Mouse (Mus musculus) intestine, embryonic 14.5 days (tissue): ENCODE measurements at regions not wholly inside any gene's neighbourhood (a gene's known extent, or its start where the extent isn't known, plus 50 kb on each side); places are given as distances from the start of the nearest gene placed in this dataset.

Source experiments
- ATAC-seq: fragments of 200-750 bp; cut with Nextera tagmentation; replicated peaks from 2 replicates; pipeline ENCODE4 v1.8.0; 2017; ENCODE audit warnings: low read depth, moderate number of reproducible peaks, moderate TSS enrichment, moderate library complexity; ENCODE audit not compliant: low FRiP score, low TSS enrichment
- DNase-seq: peaks from one replicate; pipeline ENCODE4 v3.0.0-alpha.2; 2018; ENCODE audit warnings: low spot score
- H3K27ac ChIP-seq: fragments of 300-500 bp; sonication (generic); 2 replicates; pipeline ENCODE4 v1.5.1; 2014; ENCODE audit warnings: low read depth, mild to moderate bottlenecking, control low read depth
- H3K27me3 ChIP-seq: fragments of 300-500 bp; sonication (generic); replicated peaks from 2 replicates; pipeline ENCODE4 v1.6.1; 2014; ENCODE audit warnings: low read length, control low read depth; ENCODE audit not compliant: control insufficient read depth, insufficient read depth
- H3K36me3 ChIP-seq: fragments of 300-500 bp; sonication (generic); 2 replicates; pipeline ENCODE4 v1.6.1; 2014; ENCODE audit warnings: low read length, control low read depth; ENCODE audit not compliant: control insufficient read depth, insufficient read depth
- H3K4me1 ChIP-seq: fragments of 300-500 bp; sonication (generic); replicated peaks from 2 replicates; pipeline ENCODE4 v1.6.1; 2014; ENCODE audit warnings: low read length, control low read depth, mixed read lengths; ENCODE audit not compliant: control insufficient read depth, insufficient read depth
- H3K4me2 ChIP-seq: fragments of 300-500 bp; sonication (generic); 2 replicates; pipeline ENCODE4 v1.6.1; 2014; ENCODE audit warnings: low read length
- H3K4me3 ChIP-seq: fragments of 300-500 bp; sonication (generic); 2 replicates; pipeline ENCODE4 v1.5.1; 2014; ENCODE audit warnings: low read depth, low read length, control low read depth, mixed read lengths
- H3K9ac ChIP-seq: fragments of 300-500 bp; sonication (generic); 2 replicates; pipeline ENCODE4 v1.6.1; 2014; ENCODE audit warnings: mild to moderate bottlenecking, low read length
- H3K9me3 ChIP-seq: fragments of 300-500 bp; sonication (generic); 2 replicates; pipeline ENCODE4 v1.6.1; 2016; ENCODE audit warnings: low read length, control low read depth; ENCODE audit not compliant: control insufficient read depth
- WGBS: fragments of 180-500 bp; shearing (Covaris S2); extraction: QIAGEN DNeasy Blood & Tissue Kit; methylation state at CpG from one replicate; pipeline ENCODE4 v1.1.7; 2014; 5-methylcytosine and 5-hydroxymethylcytosine counted together

DNA sequence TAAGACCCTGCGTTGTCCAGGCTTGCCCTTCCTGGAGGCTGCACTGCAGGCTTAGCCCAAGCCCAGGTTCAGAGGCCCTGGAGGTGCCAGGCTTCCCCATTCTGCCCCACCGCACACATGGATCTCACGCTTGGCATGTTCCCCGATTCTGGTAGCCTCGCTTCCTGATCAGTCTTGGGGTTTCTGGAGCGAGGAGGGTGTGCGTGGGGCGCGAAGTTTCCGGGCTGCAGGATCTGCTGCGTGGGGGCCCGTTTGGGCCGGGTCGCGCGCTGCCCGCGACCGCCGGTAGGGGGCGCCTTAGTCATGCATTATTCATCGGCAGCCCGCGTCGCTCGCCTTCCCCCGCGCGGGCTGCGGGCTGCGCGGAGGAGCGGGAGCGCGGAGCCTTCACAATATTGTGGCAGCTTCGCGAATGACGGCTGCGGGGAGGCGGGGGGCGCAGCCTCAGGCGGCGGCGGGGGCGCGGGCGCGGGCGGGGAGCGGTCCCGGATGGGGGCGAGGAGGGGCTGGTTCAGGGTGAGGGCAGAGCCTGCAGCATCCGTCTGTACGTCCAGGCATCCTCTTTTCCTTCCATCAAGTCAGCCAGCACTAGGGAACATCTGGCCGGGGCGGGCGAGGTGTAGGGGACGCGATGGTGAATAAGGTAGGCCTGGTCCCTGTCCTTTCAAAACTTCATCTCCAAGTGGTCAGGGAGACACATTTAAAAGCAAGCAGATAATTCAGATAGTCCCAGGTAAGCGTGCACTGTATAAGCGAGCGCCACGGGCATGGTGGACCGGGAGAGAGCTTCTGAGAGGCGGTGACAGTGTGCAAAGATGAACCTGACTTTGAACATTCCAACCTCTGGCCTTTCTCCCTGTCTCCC lies 61.4 kb upstream of the Casz1 start:
- Histone ChIP-seq H3K36me3 (no peaks in the 10 kb centered on the region), H3K4me3 (peak overlapping the region; percentile 43), H3K9ac (peak overlapping the region; percentile 34; the same call in 1 of the 2 replicates), H3K27ac (no peak overlapping the region), H3K9me3 (no peaks in the 10 kb centered on the region; the same call in 1 of the 2 replicates), H3K4me1 (peaks cover 14% of the 10 kb centered on the region), H3K27me3 (peaks cover 6% of the 10 kb centered on the region; the same call in 1 of the 2 replicates), H3K4me2 (peak overlapping the region; percentile 79)
- ATAC-seq (peak; percentile 48), DNase-seq (peak; percentile 89)
- WGBS, result 3% methylated on average over 65 of the region's 65 CpGs

DNA sequence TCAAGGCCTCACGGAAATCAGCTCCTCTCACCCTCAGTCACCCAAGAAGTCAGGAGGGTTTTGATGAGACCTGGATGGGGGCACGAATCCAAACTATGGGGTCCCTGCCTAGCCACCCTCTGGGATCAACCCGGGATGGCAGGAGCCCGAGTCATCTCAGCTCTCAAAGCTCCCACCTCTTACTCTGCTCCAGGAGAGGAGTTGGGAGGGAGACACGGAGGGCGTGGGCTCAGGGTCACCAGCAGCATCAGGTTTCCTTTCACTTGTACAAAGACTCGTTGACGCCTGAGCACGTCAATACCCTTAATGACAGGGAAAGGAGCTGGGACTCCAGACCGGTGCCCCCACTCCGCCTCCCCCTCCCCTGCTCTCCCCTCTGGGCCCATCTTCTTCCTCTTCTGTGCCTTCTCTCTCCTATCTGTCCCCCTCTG lies 60.8 kb upstream of the Casz1 start:
- Histone ChIP-seq H3K4me1 (peaks cover 14% of the 10 kb centered on the region), H3K27ac (no peak overlapping the region), H3K9ac (no peak overlapping the region), H3K4me2 (0 out of 2 replicates have a peak overlapping the region, but pooled peaks have one; percentile 79), H3K36me3 (no peaks in the 10 kb centered on the region), H3K4me3 (no peak overlapping the region), H3K9me3 (no peaks in the 10 kb centered on the region; the same call in 1 of the 2 replicates), H3K27me3 (peaks cover 6% of the 10 kb centered on the region; the same call in 1 of the 2 replicates)
- DNase-seq (no peak), ATAC-seq (no peak)
- WGBS, result 34% methylated on average over 11 of the region's 11 CpGs

DNA sequence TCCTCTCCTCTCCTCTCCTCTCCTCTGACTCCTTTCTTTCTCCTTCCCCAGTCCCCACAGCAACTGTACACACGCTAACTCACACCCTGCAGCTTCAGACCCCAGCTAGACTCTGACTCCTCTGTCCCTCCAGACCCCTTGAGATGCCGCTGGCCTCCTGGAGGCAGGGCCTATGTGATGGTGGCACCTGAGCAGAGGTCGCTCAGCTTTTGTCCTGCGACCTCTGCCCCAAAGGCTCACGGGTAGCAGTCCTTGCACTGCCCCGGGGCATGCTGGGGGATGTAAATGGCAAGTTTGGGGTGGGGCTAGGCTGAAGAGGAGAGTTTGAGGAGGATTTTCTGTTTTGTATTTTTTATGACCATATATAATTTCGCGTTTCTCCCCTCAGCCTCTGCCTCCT lies 60.2 kb upstream of the Casz1 start:
- Histone ChIP-seq H3K27ac (no peak overlapping the region), H3K4me1 (peaks cover 14% of the 10 kb centered on the region), H3K36me3 (no peaks in the 10 kb centered on the region), H3K9ac (no peak overlapping the region), H3K9me3 (no peaks in the 10 kb centered on the region; the same call in 1 of the 2 replicates), H3K27me3 (peaks cover 6% of the 10 kb centered on the region; the same call in 1 of the 2 replicates), H3K4me2 (no peak overlapping the region), H3K4me3 (no peak overlapping the region)
- ATAC-seq (no peak), DNase-seq (no peak)
- 66% methylated on average over 8 of the region's 8 CpGs for WGBS

DNA sequence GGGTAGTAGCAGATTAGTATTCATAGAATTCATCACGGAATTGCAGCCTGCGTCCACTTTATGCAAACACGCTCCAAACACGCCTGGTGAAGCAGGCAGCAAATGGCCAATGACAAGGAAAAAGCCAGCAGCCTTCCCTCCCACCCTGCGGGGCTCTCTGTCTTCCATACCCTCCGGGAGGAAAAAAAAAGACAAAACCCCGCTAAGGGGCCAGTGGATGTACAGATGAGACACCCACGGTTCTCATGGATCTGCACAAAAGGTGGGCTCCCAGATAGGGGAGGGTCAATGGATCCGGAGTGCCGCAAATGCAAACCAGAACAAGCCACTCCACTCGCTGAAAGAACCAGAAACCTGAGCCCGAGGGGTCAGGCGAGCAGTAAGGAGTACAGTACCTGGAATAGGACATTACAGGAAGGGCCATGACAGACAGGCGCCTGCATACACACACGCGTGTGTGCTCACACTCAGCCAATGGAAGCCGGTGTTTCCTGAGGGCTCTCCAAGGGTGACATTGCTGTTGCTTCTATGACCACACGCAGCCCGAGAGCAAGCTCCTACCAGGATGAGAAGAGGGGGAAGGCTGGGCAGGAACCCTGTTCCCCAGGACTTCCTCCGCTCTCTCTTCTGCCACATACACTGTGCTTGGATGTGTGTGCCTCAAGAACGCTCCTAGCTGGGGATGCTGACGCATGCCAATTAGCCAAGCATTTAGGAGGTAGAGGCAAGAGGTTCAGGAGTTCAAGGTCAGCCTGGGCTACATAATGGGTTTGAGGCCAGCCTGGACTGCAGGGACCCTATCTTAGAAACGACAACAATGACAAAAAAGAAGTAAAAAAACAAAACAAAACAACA lies 57.5 kb upstream of the Casz1 start:
- no peak overlapping the region for H3K9ac ChIP-seq
- H3K4me3 ChIP-seq, result no peak overlapping the region
- H3K27ac ChIP-seq, result no peak overlapping the region
- WGBS, result 54% methylated on average over 23 of the region's 23 CpGs
- no peak overlapping the region for H3K4me2 ChIP-seq
- no peaks in the 10 kb centered on the region; the same call in 1 of the 2 replicates for H3K9me3 ChIP-seq
- ATAC-seq (no peak), DNase-seq (no peak)
- H3K4me1 ChIP-seq, result peaks cover 14% of the 10 kb centered on the region
- peaks cover 6% of the 10 kb centered on the region; the same call in 1 of the 2 replicates for H3K27me3 ChIP-seq
- no peaks in the 10 kb centered on the region for H3K36me3 ChIP-seq

DNA sequence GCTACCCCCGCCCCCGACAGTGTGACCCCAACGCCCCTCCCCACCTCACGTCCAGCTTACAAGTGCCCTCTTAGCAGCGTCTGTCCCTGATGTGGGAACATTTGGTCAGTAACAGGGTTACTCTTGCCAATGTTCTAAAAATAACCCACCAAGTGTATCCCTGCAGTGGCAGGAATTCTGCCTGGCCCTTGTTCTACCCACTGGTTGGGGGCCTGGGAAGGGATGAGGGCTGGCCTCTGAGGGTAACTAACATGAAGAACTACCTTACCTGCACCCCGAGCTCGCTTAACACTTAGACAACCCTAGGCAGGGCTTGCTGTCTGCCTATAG lies 56.9 kb upstream of the Casz1 start:
- Histone ChIP-seq H3K9ac (no peak overlapping the region), H3K27me3 (peaks cover 6% of the 10 kb centered on the region; the same call in 1 of the 2 replicates), H3K36me3 (no peaks in the 10 kb centered on the region), H3K4me2 (no peak overlapping the region), H3K9me3 (no peaks in the 10 kb centered on the region), H3K4me3 (no peak overlapping the region), H3K4me1 (peaks cover 14% of the 10 kb centered on the region), H3K27ac (no peak overlapping the region)
- WGBS, result 68% methylated on average over 7 of the region's 7 CpGs
- DNase-seq (no peak), ATAC-seq (no peak)

DNA sequence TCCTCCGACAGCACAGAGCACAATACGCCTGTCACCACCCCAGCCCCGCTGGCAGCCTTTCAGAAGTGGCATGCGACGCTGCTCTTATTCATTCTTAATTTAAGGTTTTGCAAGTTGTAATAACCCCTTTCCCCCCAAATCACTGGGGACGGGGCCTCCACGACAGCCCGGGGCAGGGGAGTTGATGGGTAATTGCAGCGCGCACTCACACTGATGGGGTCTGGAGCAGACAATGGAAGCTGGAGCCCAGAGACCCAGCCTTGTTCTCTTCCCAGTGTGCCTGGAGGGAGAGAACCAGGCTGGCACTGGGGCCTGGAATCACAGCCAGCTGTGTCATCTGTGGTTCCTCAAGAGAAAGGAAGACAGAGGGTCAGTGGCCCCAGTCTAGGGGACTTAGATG lies 54.2 kb upstream of the Casz1 start:
- H3K36me3 ChIP-seq, result no peaks in the 10 kb centered on the region
- H3K4me1 ChIP-seq, result peaks cover 7% of the 10 kb centered on the region
- H3K9me3 ChIP-seq, result no peaks in the 10 kb centered on the region
- 72% methylated on average over 10 of the region's 10 CpGs for WGBS
- no peak overlapping the region for H3K9ac ChIP-seq
- ATAC-seq, result no peak
- DNase-seq, result no peak
- H3K4me3 ChIP-seq, result no peak overlapping the region
- H3K4me2 ChIP-seq, result no peak overlapping the region
- H3K27ac ChIP-seq, result no peak overlapping the region
- H3K27me3 ChIP-seq, result no peaks in the 10 kb centered on the region

DNA sequence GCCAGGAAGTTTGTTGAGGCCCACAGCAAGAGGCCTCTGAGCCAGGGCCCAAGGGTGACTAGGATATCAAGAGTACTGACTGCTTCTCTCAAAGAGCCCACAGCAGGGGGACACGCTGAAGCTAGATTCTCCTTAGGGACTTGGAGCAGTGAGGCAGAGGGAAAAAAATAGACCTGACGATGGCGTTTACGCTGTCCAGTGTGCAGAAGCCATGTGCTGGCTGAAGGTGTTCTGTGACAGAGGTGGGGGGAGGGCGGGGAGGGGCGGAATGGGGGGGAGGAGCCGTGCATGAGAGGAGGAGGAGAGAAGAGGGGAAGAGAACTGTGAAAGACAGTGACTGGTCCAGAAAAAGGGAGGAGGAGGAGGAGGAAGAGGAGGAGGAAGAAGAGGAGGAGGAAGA lies 52.6 kb upstream of the Casz1 start:
- DNase-seq (no peak), ATAC-seq (no peak)
- no peak overlapping the region for H3K4me3 ChIP-seq
- whole genome bisulfite sequencing, result 52% methylated on average over 7 of the region's 7 CpGs
- H3K27ac ChIP-seq, result no peak overlapping the region
- no peak overlapping the region for H3K9ac ChIP-seq
- H3K9me3 ChIP-seq, result no peaks in the 10 kb centered on the region
- no peaks in the 10 kb centered on the region for H3K27me3 ChIP-seq
- H3K4me1 ChIP-seq, result peaks cover 4% of the 10 kb centered on the region
- H3K36me3 ChIP-seq, result no peaks in the 10 kb centered on the region
- H3K4me2 ChIP-seq, result no peak overlapping the region

DNA sequence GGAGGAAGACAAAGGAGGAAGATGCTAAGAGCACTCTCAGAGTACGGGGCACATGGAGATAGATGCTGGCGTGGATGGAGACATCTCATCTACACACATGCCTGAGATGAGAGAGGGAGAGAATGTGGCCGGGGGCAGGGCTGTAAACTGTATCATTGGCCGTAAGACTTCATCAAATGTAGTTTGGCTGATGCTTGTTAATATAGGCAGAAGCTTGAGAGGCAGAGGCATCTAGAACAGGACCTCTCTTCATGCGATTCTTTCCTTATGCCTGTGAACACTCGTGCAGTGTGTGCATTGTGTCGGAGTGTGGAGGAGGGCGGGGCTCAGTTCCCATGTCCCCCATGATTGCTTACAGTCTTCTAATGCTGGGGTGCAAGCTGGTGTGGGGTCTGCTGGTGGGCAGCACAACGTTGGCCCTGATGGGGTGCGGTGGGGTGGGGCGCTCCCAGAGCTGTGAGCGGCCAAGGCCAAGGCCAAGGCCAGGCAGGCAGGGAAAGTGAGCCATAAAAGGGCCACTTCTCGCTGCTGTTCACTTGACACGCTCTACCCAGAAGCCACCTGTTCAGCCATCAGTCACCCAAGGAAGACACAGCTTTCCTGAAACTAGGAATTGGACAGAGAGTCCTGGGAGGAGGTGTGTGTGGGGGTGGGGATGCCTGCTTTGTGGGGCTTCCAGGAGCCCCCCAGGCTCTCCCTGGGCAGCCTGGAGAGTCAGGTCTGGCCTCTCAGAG lies 51.7 kb upstream of the Casz1 start:
- no peak overlapping the region for H3K9ac ChIP-seq
- H3K36me3 ChIP-seq, result no peaks in the 10 kb centered on the region
- H3K4me2 ChIP-seq, result no peak overlapping the region
- no peaks in the 10 kb centered on the region for H3K9me3 ChIP-seq
- 70% methylated on average over 14 of the region's 14 CpGs for WGBS
- H3K27me3 ChIP-seq, result no peaks in the 10 kb centered on the region
- DNase-seq, result peak; percentile 51
- peaks cover under 1% of the 10 kb centered on the region; the same call in 1 of the 2 replicates for H3K4me1 ChIP-seq
- no peak overlapping the region for H3K27ac ChIP-seq
- peak; percentile 38; the same call in 1 of the 2 replicates for ATAC-seq
- H3K4me3 ChIP-seq, result no peak overlapping the region
